ENCODE assay signal across 20 mouse cellular contexts in genomic region chr7:65782024-65782423, GRCm38 (mm10).
DNase-seq lines count a peak whose midpoint lies in the region; ATAC-seq and TF ChIP-seq lines count a peak whose summit lies in the region.
"Had no signal": no experiment of that assay in that cellular context is flagged by ENCODE, and none has a peak within 500 bp of the region (broad histone marks: within the 10 kb centered on the region; RNA-seq: fewer than 3 reads in every experiment).

No protein-coding gene starts in this region.

- WGBS in lung, postnatal 0 days: 47% methylated on average over 7 of the region's 7 CpGs

- no peaks in the 10 kb centered on the region for H3K9me3 ChIP-seq in lung, postnatal 0 days (ENCODE audit: low read length)
- H3K9me3 ChIP-seq: heart, embryonic 13.5 days; lung, embryonic 15.5 days; midbrain, embryonic 12.5 days; stomach, embryonic 15.5 days had no signal

- no peak for TF ChIP-seq EP300 in lung, postnatal 0 days (IDR thresholded peaks at IDR 0.05)

- intact Hi-C loops in gastrocnemius, postnatal 14 days (cut with DNase I; ENCODE audit: low total_unique reads): no loop called here

- no peak overlapping the region for H3K4me3 ChIP-seq in lung, postnatal 0 days (ENCODE audit: low read depth, low read length)
- H3K4me3 ChIP-seq: heart, embryonic 13.5 days; layer of hippocampus, adult 2 months; lung, embryonic 15.5 days; midbrain, embryonic 12.5 days; stomach, embryonic 15.5 days had no signal

- H3K9ac ChIP-seq in lung, postnatal 0 days (replicated peaks; ENCODE audit: low read depth): no peak overlapping the region
- H3K9ac ChIP-seq: heart, embryonic 13.5 days; hindbrain, embryonic 14.5 days; lung, embryonic 15.5 days; midbrain, embryonic 12.5 days; stomach, embryonic 15.5 days had no signal

- ATAC-seq in lung, postnatal 0 days: peak; percentile 53
- ATAC-seq: CD4-positive, CD25-positive, alpha-beta regulatory T cell, adult 4 months; forebrain, embryonic 14.5 days; Patski had no signal

- no peaks in the 10 kb centered on the region for H3K4me1 ChIP-seq in lung, postnatal 0 days (ENCODE audit: insufficient read depth, low read depth, low read length)
- H3K4me1 ChIP-seq: heart, embryonic 13.5 days; stomach, embryonic 15.5 days had no signal

- no peak overlapping the region for H3K27ac ChIP-seq in lung, postnatal 0 days (ENCODE audit: low read length)
- H3K27ac ChIP-seq: heart, embryonic 13.5 days; hindbrain, embryonic 14.5 days; layer of hippocampus, adult 2 months; lung, embryonic 15.5 days; midbrain, embryonic 12.5 days; stomach, embryonic 15.5 days had no signal

- H3K36me3 ChIP-seq in lung, postnatal 0 days (ENCODE audit: insufficient read depth, low read length): no peaks in the 10 kb centered on the region
- H3K36me3 ChIP-seq: heart, embryonic 13.5 days; lung, embryonic 15.5 days; midbrain, embryonic 12.5 days; stomach, embryonic 15.5 days had no signal

- H3K27me3 ChIP-seq in lung, postnatal 0 days (replicated peaks; ENCODE audit: insufficient read depth, low read length): no peaks in the 10 kb centered on the region
- H3K27me3 ChIP-seq: lung, embryonic 15.5 days; midbrain, embryonic 12.5 days; Patski; stomach, embryonic 15.5 days had no signal

- DNase-seq in gastrocnemius, postnatal 14 days: peak; percentile 23
- DNase-seq in gastrocnemius, postnatal 10 days: no peak
- peak; percentile 46 for DNase-seq in lung, postnatal 0 days (ENCODE audit: low spot score)
- DNase-seq in lung, postnatal 25 days (ENCODE audit: low spot score): no peak
- DNase-seq in heart, postnatal 4 days: peak; percentile 32
- DNase-seq in MN1 (ENCODE audit: low spot score): no peak
- no peak for DNase-seq in layer of hippocampus, adult 11-12 months (ENCODE audit: low spot score)
- no peak for DNase-seq in Muller cell, postnatal 12 days (ENCODE audit: inconsistent ontology term)
- DNase-seq: cerebellum, adult 9-11 months; kidney, adult 8-10 months; thymus, postnatal 4 days had no signal

- no peak overlapping the region for H3K4me2 ChIP-seq in lung, postnatal 0 days (replicated peaks; ENCODE audit: low read depth, low read length)
- H3K4me2 ChIP-seq: heart, embryonic 13.5 days; hindbrain, embryonic 14.5 days; lung, embryonic 15.5 days; midbrain, embryonic 12.5 days; stomach, embryonic 15.5 days had no signal

- TF ChIP-seq CTCF in lung, postnatal 0 days (IDR thresholded peaks at IDR 0.05): no peak

Comparison
In these comparisons a context has a peak if more than half of its experiments do, and no peak if none do; other contexts are left out.
1. DNase-seq: peak in gastrocnemius, postnatal 14 days (single experiment), lung, postnatal 0 days (single experiment) and heart, postnatal 4 days (single experiment); none in gastrocnemius, postnatal 10 days (single experiment), lung, postnatal 25 days (single experiment), MN1 (single experiment), layer of hippocampus, adult 11-12 months (single experiment) and Muller cell, postnatal 12 days (single experiment).